Mouse (Mus musculus): ENCODE results near the gene Fabp1.

Fabp1 gene

GRCm38 (mm10) chr6:71212471-71212870, 12.8 kb downstream of the Fabp1 start:
- DNase-seq: no peak

GRCm38 (mm10) chr6:71221501-71221900, 21.9 kb downstream of the Fabp1 start:
- no peak for DNase-seq

GRCm38 (mm10) chr6:71224184-71224943, 24.7 kb downstream of the Fabp1 start:
- no peak for DNase-seq

- no peak for DNase-seq
Observed at GRCm38 (mm10) chr6:71226544-71226943, 26.9 kb downstream of the Fabp1 start.

GRCm38 (mm10) chr6:71227157-71227770, 27.6 kb downstream of the Fabp1 start:
- no peak for DNase-seq

GRCm38 (mm10) chr6:71235121-71235520, 35.5 kb downstream of the Fabp1 start:
- no peak for DNase-seq

- DNase-seq: no peak
Observed at GRCm38 (mm10) chr6:71235944-71236343, 36.3 kb downstream of the Fabp1 start.

- DNase-seq: no peak
Observed at GRCm38 (mm10) chr6:71236506-71236905, 36.9 kb downstream of the Fabp1 start.

GRCm38 (mm10) chr6:71237031-71237431, 37.4 kb downstream of the Fabp1 start:
- no peak for DNase-seq

GRCm38 (mm10) chr6:71239069-71239750, 39.6 kb downstream of the Fabp1 start:
- DNase-seq: no peak

GRCm38 (mm10) chr6:71240831-71241230, 41.2 kb downstream of the Fabp1 start:
- no peak for DNase-seq

GRCm38 (mm10) chr6:71242811-71243210, 43.2 kb downstream of the Fabp1 start:
- DNase-seq: no peak

GRCm38 (mm10) chr6:71243258-71243657, 43.6 kb downstream of the Fabp1 start:
- DNase-seq: no peak

- no peak for DNase-seq
Observed at GRCm38 (mm10) chr6:71248420-71248819, 48.8 kb downstream of the Fabp1 start.

- no peak for DNase-seq
Observed at GRCm38 (mm10) chr6:71249615-71250014, 50.0 kb downstream of the Fabp1 start.

- DNase-seq: no peak
Observed at GRCm38 (mm10) chr6:71250951-71251350, 51.3 kb downstream of the Fabp1 start.

GRCm38 (mm10) chr6:71254456-71254855, 54.8 kb downstream of the Fabp1 start:
- no peak for DNase-seq

Measured in right cerebral cortex, postnatal 14 days (tissue).